Mouse (Mus musculus): ENCODE data around the gene Vps13d. TPM values are rescaled to one million over a fixed set of nuclear protein-coding genes. Genes with fewer than 3 reads are reported as not detected.

Gene Vps13d
- polyA plus RNA-seq, 1 experiment = 15.6 TPM

- H3K4me1 ChIP-seq (ENCODE audit: control insufficient read depth, insufficient read depth, low read length) = no peaks in the 10 kb centered on the region
These were observed 172.0 kb downstream of the Vps13d start for GRCm38 (mm10) chr4:145022815-145023214.

GRCm38 (mm10) chr4:145022211-145022610 lies 172.6 kb downstream of the Vps13d start:
- H3K9me3 ChIP-seq (replicated peaks; ENCODE audit: control insufficient read depth, insufficient read depth, low read length, poor library complexity, severe bottlenecking) = no peaks in the 10 kb centered on the region
- H3K36me3 ChIP-seq (ENCODE audit: control insufficient read depth, insufficient read depth, low read length, poor library complexity, severe bottlenecking) = no peaks in the 10 kb centered on the region
- H3K4me3 ChIP-seq (ENCODE audit: low read depth, low read length) = no peak overlapping the region
- H3K27me3 ChIP-seq (ENCODE audit: control insufficient read depth, insufficient read depth, low read length, poor library complexity, severe bottlenecking) = no peaks in the 10 kb centered on the region
- H3K9ac ChIP-seq (ENCODE audit: low read depth, poor library complexity, severe bottlenecking) = no peak overlapping the region
- TF ChIP-seq POLR2A (IDR thresholded peaks at IDR 0.05; ENCODE audit: insufficient read depth, low read length) = no peak
- no peak for TF ChIP-seq CTCF (IDR thresholded peaks at IDR 0.05; ENCODE audit: low read depth, low read length)
- no peak for TF ChIP-seq EP300 (IDR thresholded peaks at IDR 0.05; ENCODE audit: insufficient read depth, low read depth, low read length)
- no peaks in the 10 kb centered on the region for H3K4me1 ChIP-seq (ENCODE audit: control insufficient read depth, insufficient read depth, low read length)
- no peak overlapping the region for H3K27ac ChIP-seq (ENCODE audit: insufficient read depth, low read length)

More at GRCm38 (mm10) chr4:145022815-145023214, 172.0 kb downstream of the Vps13d start:
- Histone ChIP-seq H3K4me3 (ENCODE audit: low read depth, low read length) (no peak overlapping the region), H3K27ac (ENCODE audit: insufficient read depth, low read length) (no peak overlapping the region), H3K27me3 (ENCODE audit: control insufficient read depth, insufficient read depth, low read length, poor library complexity, severe bottlenecking) (no peaks in the 10 kb centered on the region), H3K9me3 (replicated peaks; ENCODE audit: control insufficient read depth, insufficient read depth, low read length, poor library complexity, severe bottlenecking) (no peaks in the 10 kb centered on the region), H3K36me3 (ENCODE audit: control insufficient read depth, insufficient read depth, low read length, poor library complexity, severe bottlenecking) (no peaks in the 10 kb centered on the region), H3K9ac (ENCODE audit: low read depth, poor library complexity, severe bottlenecking) (no peak overlapping the region)
- TF ChIP-seq POLR2A (IDR thresholded peaks at IDR 0.05; ENCODE audit: insufficient read depth, low read length) (no peak), EP300 (IDR thresholded peaks at IDR 0.05; ENCODE audit: insufficient read depth, low read depth, low read length) (no peak), CTCF (IDR thresholded peaks at IDR 0.05; ENCODE audit: low read depth, low read length) (no peak)

GRCm38 (mm10) chr4:145020383-145020782 lies 174.4 kb downstream of the Vps13d start:
- H3K27me3 ChIP-seq (ENCODE audit: control insufficient read depth, insufficient read depth, low read length, poor library complexity, severe bottlenecking) = no peaks in the 10 kb centered on the region
- H3K9ac ChIP-seq (ENCODE audit: low read depth, poor library complexity, severe bottlenecking) = no peak overlapping the region
- H3K36me3 ChIP-seq (ENCODE audit: control insufficient read depth, insufficient read depth, low read length, poor library complexity, severe bottlenecking) = no peaks in the 10 kb centered on the region
- H3K27ac ChIP-seq (ENCODE audit: insufficient read depth, low read length) = no peak overlapping the region
- H3K4me1 ChIP-seq (ENCODE audit: control insufficient read depth, insufficient read depth, low read length) = no peaks in the 10 kb centered on the region
- no peaks in the 10 kb centered on the region for H3K9me3 ChIP-seq (replicated peaks; ENCODE audit: control insufficient read depth, insufficient read depth, low read length, poor library complexity, severe bottlenecking)
- H3K4me3 ChIP-seq (ENCODE audit: low read depth, low read length) = no peak overlapping the region
- no peak for TF ChIP-seq CTCF (IDR thresholded peaks at IDR 0.05; ENCODE audit: low read depth, low read length)
- no peak for TF ChIP-seq POLR2A (IDR thresholded peaks at IDR 0.05; ENCODE audit: insufficient read depth, low read length)
- TF ChIP-seq EP300 (IDR thresholded peaks at IDR 0.05; ENCODE audit: insufficient read depth, low read depth, low read length) = no peak

GRCm38 (mm10) chr4:145019121-145019714 lies 175.6 kb downstream of the Vps13d start:
- H3K4me1 ChIP-seq (ENCODE audit: control insufficient read depth, insufficient read depth, low read length) = no peaks in the 10 kb centered on the region
- H3K9ac ChIP-seq (ENCODE audit: low read depth, poor library complexity, severe bottlenecking) = no peak overlapping the region
- H3K9me3 ChIP-seq (replicated peaks; ENCODE audit: control insufficient read depth, insufficient read depth, low read length, poor library complexity, severe bottlenecking) = no peaks in the 10 kb centered on the region
- no peak overlapping the region for H3K27ac ChIP-seq (ENCODE audit: insufficient read depth, low read length)
- no peak for TF ChIP-seq POLR2A (IDR thresholded peaks at IDR 0.05; ENCODE audit: insufficient read depth, low read length)
- no peak for TF ChIP-seq EP300 (IDR thresholded peaks at IDR 0.05; ENCODE audit: insufficient read depth, low read depth, low read length)
- no peaks in the 10 kb centered on the region for H3K27me3 ChIP-seq (ENCODE audit: control insufficient read depth, insufficient read depth, low read length, poor library complexity, severe bottlenecking)
- no peak overlapping the region for H3K4me3 ChIP-seq (ENCODE audit: low read depth, low read length)
- no peaks in the 10 kb centered on the region for H3K36me3 ChIP-seq (ENCODE audit: control insufficient read depth, insufficient read depth, low read length, poor library complexity, severe bottlenecking)

GRCm38 (mm10) chr4:145017745-145018144 lies 177.1 kb downstream of the Vps13d start:
- H3K27me3 ChIP-seq (ENCODE audit: control insufficient read depth, insufficient read depth, low read length, poor library complexity, severe bottlenecking) = no peaks in the 10 kb centered on the region
- H3K9ac ChIP-seq (ENCODE audit: low read depth, poor library complexity, severe bottlenecking) = no peak overlapping the region
- no peak for TF ChIP-seq POLR2A (IDR thresholded peaks at IDR 0.05; ENCODE audit: insufficient read depth, low read length)
- H3K4me3 ChIP-seq (ENCODE audit: low read depth, low read length) = no peak overlapping the region
- H3K36me3 ChIP-seq (ENCODE audit: control insufficient read depth, insufficient read depth, low read length, poor library complexity, severe bottlenecking) = no peaks in the 10 kb centered on the region
- no peaks in the 10 kb centered on the region for H3K4me1 ChIP-seq (ENCODE audit: control insufficient read depth, insufficient read depth, low read length)
- no peaks in the 10 kb centered on the region for H3K9me3 ChIP-seq (replicated peaks; ENCODE audit: control insufficient read depth, insufficient read depth, low read length, poor library complexity, severe bottlenecking)
- no peak overlapping the region for H3K27ac ChIP-seq (ENCODE audit: insufficient read depth, low read length)

- Histone ChIP-seq H3K4me1 (ENCODE audit: control insufficient read depth, insufficient read depth, low read length) (no peaks in the 10 kb centered on the region), H3K4me3 (ENCODE audit: low read depth, low read length) (no peak overlapping the region)
- no peak for TF ChIP-seq CTCF (IDR thresholded peaks at IDR 0.05; ENCODE audit: low read depth, low read length)
These were observed 178.1 kb downstream of the Vps13d start for GRCm38 (mm10) chr4:145016669-145017068.

More at GRCm38 (mm10) chr4:145016669-145017068, 178.1 kb downstream of the Vps13d start:
- Histone ChIP-seq H3K27me3 (ENCODE audit: control insufficient read depth, insufficient read depth, low read length, poor library complexity, severe bottlenecking) (no peaks in the 10 kb centered on the region), H3K9me3 (replicated peaks; ENCODE audit: control insufficient read depth, insufficient read depth, low read length, poor library complexity, severe bottlenecking) (no peaks in the 10 kb centered on the region), H3K9ac (ENCODE audit: low read depth, poor library complexity, severe bottlenecking) (no peak overlapping the region), H3K36me3 (ENCODE audit: control insufficient read depth, insufficient read depth, low read length, poor library complexity, severe bottlenecking) (no peaks in the 10 kb centered on the region), H3K27ac (ENCODE audit: insufficient read depth, low read length) (no peak overlapping the region)
